Mouse (Mus musculus) induced T-regulatory cell, adult 2 months (primary cell): ENCODE measurements around the gene Apba1.

Source experiments
- DNase-seq: peaks from one replicate; pipeline ENCODE4 v3.0.0-alpha.2; 2012; ENCODE audit warnings: low read depth

Gene Apba1

DNA sequence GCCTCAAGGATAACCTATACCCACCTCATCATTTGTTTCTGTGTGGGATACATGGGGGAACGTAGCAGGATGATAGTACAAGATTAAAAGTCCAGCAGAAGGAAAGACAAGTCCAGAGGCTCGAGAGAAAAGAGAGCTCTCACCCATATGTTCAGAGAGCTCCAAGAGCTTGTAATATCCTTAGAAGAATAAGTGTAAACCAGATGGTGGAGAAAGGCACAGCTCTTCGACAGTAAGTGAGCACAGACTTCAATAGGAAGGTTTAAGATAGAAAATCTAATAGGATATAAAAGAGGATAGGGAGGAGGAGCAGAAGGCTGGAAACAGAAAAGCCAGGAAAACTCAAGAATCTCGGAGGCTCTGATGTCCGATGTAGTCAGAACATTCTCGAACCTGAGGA is 115.8 kb downstream of the Apba1 start:
- DNase-seq: no peak

DNA sequence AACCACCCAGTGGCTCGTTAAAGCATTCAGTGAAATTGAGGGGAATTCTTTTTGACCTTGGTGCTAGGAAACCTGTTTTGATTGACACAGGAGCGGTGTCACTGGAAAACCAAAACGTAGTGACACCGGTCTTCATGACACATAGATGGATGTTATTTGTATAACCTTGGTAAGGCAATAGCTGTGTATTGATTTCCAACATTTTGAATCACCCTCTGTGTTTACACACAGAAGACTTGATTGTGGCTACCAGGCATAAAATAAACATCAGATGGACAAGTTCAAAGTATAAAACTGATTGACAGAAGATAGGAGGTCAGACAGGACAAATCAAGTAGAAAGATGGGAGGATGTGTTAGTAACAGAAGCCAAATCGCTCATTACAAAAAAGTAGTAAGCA is 117.1 kb downstream of the Apba1 start:
- no peak for DNase-seq

DNA sequence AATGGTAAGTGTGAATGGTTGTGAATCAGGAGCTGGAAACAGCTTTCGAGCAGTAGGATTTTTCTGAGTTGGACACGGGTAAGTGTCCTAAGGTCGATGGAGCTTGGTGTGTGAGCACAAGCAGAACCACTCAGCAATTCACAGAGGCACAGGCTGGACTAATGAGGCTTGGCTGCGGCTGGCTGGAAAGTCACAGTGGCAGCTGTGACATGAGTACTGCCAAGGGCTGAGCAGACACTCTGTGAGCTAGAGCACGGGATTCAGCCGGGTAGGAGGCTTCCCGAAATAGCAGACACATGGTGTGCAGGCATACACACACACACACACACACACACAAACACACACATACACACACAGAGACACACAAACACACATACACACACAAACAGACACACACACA is 121.2 kb downstream of the Apba1 start:
- DNase-seq: no peak

DNA sequence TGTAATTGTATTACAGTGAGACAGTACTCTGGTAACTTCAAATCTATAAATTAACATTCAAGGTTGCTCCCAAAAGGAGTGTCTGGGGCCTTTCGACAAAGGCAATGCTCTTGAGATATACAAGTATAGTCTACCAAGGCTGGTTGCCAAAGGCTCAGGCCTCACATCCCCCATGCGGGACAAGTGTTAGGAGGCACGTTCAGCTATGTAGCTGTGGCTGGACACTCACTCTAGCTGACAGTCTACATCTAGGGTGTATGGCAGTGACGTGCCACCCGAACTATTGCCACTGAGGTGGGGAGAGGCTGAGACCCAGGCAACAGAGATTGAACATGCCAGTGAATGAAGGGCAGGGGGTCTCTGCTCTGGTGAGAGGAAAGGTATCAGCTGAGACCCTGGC is 127.5 kb downstream of the Apba1 start:
- no peak for DNase-seq

DNA sequence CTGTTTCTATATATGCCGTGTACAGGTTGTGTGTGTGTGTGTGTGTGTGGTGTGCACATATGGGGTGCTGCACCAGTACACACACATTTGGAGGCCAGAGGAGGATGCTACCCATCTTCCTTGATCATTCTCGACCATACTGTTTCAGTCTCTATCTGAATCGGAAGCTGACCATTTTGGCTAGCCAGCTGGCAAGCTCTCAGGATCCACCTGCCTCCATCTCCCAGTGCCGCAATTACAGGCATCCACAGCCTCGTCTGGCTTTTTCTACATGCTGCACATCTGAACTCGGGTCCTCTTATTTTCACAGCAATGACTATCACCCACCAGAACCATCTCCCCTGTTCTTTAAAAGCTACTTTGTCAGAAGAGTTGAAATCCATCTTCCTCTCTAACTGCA is 132.7 kb downstream of the Apba1 start:
- no peak for DNase-seq

DNA sequence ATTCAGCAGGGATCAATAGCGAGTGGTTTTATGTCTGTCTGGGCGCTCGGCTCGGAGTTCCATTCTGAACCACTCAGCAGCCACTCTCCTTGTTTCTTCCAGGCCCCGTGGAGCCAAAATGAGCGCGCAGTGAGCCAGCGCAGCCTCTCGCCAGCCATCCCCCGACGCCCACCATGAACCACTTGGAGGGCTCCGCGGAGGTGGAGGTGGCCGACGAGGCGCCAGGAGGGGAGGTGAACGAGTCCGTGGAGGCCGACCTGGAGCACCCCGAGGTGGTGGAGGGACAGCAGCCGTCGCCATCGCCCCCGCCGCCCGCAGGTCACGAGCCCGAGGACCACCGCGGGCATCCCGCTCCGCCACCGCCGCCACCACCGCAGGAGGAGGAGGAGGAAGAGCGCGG is 133.9 kb downstream of the Apba1 start:
- no peak for DNase-seq

DNA sequence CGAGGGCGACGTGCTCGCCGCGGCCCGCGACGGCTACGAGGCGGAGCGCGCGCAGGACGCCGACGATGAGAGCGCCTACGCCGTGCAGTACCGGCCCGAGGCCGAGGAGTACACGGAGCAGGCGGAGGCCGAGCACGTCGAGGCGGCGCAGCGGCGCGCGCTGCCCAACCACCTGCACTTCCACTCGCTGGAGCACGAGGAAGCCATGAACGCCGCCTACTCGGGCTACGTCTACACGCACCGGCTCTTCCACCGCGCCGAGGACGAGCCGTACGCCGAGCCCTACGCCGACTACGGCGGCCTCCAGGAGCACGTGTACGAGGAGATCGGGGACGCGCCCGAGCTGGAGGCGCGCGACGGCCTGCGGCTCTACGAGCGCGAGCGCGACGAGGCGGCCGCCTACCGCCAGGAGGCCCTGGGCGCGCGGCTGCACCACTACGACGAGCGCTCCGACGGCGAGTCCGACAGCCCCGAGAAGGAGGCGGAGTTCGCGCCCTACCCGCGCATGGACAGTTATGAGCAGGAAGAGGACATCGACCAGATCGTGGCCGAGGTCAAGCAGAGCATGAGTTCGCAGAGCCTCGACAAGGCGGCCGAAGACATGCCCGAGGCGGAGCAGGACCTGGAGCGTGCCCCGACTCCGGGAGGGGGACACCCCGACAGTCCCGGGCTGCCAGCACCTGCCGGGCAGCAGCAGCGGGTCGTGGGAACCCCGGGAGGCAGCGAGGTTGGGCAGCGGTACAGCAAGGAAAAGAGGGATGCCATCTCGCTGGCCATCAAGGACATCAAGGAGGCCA is 134.6 kb downstream of the Apba1 start:
- no peak for DNase-seq

DNA sequence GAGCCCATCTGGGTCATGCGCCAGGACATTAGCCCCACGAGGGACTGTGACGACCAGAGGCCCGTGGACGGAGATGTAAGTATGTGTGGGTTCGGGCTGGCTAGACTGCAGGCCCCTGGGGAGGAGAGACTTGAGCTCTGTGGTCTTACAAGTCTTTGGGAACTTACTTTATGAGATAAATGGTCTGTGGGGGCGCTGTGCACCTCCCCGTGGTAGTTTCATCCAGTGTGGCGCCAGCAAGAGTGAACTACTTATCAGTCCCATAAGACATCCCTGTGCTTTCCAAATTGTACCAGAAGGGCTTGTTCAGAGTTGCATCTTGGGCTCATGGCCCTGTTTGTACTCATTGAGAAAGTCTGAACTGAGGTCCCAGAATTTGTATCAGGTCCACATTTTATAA is 135.3 kb downstream of the Apba1 start:
- DNase-seq: no peak

DNA sequence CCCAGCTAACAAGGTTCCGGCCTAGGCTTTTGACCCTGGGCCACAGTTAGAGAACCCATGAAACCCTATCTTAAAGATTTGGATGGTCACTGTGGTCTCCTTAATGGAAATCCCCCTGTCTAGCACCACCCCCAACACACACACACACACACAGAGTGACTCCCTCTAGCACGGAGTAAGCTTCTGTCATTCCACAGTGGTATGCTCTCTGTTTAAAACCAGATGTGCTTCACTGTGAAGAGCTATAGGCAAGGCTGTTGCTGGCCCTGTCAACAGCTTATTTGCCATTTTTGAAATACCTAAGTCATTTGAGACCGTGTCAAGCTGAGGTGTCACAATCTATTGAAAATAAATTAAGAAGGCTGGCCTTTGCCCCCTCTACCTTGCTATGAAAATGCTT is 136.1 kb downstream of the Apba1 start:
- DNase-seq: no peak

DNA sequence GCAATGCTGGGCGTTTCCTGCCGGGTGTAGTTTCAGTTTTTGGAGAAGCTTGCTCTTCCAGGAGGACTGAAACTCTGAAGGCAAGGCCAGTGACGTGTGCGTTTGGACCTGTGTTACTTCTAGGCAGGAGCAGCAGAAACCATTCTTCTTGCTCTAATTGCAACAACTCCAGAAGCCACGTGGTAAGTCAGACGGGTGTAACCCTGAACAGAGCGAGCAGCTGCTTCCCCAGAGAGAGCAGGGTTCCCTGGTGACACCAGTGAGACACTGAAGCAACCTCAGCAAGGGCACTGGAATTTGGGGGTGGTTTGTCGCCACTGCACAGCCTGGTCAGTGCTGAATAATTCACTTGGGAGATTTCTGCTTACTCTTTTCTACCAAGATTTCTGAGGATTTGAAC is 138.2 kb downstream of the Apba1 start:
- no peak for DNase-seq

DNA sequence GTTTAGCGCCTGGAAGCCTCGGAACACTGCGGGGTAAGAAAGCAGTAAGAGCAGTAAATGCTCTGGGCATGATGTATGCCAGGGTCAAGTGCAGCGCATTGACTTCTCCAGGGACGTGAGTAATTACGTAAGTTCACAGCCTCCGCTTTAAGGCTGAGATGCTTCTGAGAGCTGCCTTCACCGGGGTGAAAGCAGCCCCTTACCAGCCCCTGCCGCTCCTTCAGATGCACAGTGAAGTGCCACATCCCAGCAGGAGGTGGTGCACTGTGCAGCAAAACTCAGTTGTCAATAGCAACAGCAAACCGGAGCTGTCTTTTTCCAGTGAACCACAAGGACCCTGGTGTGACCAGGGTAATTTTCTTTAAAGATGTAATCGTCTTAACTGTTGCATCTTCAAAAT is 139.8 kb downstream of the Apba1 start:
- no peak for DNase-seq

DNA sequence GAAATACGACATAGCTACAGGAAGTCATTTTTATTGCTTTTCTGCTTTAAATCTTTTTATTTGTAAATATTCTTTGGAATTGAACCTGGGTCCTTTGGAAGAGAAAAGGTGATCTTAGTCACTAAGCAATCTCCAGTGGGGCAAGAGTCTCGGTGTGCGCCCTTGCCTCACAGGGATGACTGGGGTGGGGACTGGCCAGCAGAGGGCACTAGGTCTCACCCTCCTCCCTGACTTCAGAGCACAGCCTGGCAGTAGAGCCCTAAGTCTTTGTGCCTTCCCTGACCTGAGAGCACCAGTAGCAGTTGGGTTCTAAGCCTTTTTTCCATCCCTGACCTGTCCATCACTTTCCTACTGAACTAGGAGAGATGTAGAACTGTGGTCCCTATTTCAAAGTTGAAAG is 142.5 kb downstream of the Apba1 start:
- DNase-seq: peak; percentile 2

DNA sequence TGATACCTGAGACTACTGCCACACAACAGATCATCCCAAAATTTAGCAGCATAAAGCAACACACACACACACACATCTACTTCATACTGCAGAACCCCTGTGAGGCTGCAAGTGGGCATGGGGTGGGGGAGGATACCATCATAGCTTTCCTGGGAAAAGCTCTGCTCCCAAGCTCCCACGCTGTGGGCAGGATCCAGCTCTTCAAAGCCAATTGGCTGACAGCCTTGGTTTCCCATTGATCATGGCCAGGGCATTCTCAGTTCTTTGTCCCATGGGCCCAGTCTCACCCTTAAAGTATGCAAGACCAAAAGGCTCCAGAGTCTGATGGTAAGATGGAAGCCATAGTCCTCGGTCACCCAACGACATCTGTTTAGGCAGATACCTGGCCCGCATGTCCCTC is 143.1 kb downstream of the Apba1 start:
- no peak for DNase-seq

DNA sequence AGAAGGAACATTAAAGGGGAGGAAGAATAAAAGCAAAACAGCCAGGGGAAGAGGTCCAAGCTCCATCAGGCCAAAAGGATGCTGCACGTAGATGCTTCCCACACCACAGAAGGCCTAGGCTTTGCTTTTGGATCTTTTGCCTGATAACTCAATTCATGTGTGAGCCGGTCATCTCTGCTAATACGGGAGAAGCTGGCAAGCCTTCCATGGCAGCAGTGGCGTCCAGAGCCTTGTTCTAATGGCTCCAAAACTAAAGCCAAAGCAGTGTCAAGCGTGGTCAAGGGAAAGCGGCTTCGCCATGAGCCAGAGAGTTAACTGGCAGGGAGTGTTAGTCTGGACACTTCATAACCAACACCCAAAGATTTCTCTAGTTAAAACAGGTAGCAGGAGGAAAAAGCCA is 144.4 kb downstream of the Apba1 start:
- DNase-seq: no peak

DNA sequence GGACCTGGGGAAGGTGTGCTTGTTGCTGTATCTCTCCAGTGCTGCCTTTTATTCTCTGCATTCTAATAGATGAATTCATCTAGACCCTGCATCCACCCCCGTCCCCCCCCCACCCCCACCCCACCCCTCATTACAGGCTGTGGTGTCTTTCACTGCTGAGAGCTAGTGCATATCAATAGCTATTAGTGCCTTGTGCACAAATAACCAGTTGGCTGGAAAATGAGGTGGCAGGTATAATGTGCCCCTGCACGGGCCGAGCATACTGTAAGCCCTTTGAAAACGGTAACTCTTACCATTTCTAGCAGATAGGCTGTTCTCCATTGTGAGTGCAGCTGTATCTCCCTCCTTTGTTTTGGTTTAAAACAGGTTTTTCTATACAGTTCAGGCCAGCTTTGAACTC is 146.2 kb downstream of the Apba1 start:
- DNase-seq: no peak

DNA sequence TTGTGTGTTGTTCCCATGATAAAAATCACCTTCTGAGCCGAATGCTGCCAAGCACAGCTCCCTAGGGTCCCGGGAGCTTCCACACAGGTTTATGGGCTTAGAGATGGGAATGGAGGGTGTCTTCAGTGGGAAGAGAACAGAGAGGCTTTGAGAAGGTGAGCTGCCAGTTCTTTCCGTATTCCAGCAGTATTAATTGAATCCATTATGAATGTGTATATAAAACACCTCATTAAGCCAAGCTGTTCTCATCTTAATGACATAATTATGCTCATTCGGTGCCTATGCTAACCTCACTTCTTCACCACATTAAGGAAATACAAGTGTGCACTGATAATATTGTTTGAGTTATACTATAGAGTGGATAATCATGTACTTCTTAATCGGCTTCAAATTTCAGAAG is 147.1 kb downstream of the Apba1 start:
- DNase-seq: no peak

DNA sequence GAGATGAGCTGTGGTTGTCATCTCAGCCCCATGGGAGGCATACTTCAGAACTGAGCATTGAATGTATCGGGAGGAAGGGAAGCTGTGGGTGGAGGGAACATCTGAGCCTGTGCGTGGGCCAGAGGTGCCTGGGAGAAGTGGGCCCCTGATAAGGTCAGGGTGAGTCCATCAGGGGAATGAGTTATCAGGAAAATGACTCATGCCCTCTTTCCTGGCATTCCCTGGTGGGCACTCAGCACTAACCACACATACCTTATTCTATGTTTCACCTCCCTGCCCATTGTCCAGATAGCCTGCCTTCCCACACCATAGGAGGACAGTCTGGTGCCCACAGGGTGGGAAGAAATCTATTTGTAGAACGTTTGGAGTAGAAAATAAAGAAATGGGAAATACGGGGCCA is 151.7 kb downstream of the Apba1 start:
- no peak for DNase-seq

DNA sequence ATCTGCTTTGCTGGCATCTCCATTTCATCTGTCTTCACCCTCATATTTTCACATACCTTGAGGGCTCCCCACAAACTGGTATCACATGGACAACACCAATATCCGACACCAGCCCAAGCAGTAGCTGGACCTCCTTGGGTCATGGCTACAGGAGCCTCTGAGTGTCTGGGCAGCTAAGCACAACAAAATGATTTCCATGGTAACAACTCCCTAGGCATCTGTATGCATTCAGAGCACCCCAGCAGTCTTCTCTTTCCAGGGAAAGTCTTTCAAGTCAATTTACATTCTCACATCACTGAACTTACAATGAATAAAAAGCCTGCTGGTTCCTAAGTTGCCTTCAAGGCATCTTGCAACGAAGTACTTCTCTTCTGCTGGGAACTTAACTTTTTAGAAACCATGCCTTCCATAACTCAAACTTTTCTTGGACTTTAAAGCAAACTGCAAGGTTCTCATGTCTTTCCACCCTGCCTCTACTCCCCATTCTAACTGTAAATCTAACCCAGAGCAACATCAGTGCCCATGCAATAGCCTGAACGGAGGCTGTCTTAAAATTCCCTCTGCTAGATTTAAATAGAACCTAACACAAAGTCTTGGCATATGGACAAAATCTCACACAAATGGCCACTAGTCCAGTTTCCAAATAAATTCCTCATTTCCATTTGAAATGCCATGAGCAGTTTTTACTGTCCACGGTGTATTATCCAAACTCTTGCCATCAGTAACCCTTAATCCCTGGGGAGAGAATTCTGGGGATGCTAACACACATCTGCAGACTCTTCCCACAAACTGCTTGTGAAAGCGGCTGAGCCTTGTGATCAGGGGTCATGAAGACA is 160.9 kb downstream of the Apba1 start:
- DNase-seq: no peak

DNA sequence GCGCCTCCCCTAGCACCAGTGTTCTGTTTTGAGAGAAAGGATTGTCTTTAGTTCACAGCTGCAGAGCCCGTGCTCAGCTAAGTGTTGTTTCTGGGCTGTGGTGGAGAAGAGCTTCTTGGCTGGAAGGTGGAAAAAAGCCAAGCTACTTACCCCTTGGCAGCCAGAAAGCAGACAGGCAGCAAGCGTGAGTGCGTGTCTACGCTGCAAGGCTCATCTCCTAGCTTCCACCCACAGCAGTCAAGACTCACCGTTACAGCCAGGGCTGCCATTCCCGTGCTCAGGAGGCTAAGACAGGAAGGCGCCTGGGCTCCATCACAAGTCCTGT is 161.5 kb downstream of the Apba1 start:
- no peak for DNase-seq

DNA sequence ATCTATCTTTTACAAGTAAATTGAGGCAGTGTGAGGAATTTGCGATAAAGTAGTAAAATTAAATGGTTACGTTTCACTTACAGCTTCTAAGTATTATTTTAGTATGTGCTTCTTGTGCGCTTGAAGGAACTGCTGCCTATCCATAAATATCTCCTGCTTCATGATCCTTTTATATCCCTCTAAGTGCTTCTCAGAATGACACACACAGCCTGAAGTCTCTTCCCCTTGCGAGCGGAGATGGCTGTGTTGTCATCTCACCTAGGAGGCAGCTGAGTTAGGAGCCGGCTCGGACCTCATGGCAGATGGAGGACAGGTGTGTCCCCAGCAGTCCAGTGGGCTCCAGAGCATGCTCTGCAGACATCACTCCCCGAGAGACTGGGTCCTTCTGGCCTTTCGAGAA is 163.9 kb downstream of the Apba1 start:
- no peak for DNase-seq

DNA sequence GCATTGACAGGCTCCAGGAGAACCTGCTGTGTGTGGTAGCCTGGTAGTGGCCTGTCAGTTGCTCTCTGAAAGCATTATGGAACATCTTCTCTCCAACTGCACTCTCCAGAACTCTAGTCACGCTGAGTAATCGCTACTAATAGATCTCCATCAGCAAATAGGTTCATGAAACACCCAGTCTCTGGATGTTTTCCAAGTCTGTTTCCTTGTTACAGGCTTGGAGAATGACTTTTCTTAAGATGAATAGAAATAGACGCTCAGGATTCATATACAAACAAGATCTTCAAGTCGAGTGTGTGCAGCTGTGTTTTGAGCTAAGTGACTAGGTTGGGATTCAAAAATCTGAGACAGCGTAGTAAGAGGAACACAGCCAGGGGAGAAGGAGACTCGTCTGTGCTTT is 165.4 kb downstream of the Apba1 start:
- DNase-seq: no peak

DNA sequence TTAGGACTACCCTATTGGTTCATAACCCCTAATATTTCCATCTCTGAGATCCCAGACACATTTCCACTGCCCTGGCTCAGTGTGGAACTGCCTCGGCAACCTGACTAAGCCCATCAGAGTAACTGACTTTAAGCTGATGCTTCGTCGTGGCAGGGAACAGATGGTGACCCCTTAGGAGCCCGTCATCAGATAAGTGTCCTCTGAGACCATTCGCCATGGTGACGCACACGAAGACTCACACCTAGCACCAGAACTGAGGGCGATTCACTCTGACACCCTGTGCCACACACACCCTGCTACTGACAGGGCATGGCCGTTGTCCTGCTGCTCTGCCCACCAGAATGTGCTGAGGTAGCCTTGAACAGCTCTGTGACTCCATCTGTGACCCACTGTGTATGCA is 166.1 kb downstream of the Apba1 start:
- DNase-seq: no peak

DNA sequence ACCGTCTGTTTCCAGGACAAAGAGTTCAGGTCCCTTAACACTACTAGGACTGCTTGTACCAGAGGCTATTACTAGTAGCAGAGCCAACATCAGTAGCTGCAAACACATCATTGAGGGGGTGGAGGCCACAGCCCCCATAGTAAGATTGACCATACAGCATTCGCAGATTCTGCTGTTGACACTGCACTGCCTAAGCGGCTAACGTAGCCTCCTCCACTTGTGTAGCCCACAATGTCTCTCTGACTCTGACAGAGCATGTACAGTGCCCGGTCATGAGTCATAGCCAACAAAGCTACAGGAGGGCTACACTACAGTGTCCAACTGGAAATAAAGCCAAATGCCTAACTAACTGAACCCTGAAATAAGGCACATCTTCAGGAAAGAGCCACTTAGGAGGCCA is 166.9 kb downstream of the Apba1 start:
- DNase-seq: no peak

DNA sequence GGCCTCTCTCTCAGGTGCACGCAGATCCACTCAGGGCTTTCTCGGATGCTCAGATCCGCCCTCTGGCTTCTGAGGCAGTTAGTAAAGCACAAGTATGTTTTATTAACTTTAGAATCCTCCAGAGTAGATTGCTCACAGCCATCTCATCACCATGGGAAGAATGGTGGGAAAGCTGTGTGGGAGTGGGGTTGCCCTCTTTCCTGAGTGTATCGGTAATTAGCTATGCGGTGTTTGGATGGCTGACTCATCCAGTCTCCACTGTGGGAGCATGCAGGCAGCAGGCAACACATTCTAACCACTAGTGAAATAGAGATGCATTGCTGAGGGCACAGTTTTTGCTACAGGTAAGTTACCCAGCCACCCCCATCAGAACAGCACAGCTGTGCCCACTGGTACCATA is 172.1 kb downstream of the Apba1 start:
- no peak for DNase-seq
